Mouse (Mus musculus) gastrocnemius, postnatal 14 days (tissue): Measurements from ENCODE around the gene Trpv1. TPM values are rescaled to one million over a fixed set of nuclear protein-coding genes. Genes with fewer than 3 reads are reported as not detected.

Experiments used
- total RNA-seq, 2 experiments: library from RNA; stranded (reverse); gene quantifications; 2 replicates each; pipeline ENCODE4 v1.2.3; 2021

Trpv1 gene
- total RNA-seq, 2 experiments from 2014 or later = 0.11 to 0.16 TPM

Other genes starting within 250 kb of the Trpv1 start
- 1 to 10 TPM in 1 of 2 experiments, under 1 TPM in 1; 0.38 to 1.1 TPM for gene P2rx1, start 235.2 kb upstream of the Trpv1 start, total RNA-seq
- 1 to 10 TPM; 1.1 to 1.8 TPM for gene Camkk1, start 215.3 kb upstream of the Trpv1 start, total RNA-seq
- gene Ncbp3, start 186.5 kb upstream of the Trpv1 start, total RNA-seq = 1 to 10 TPM; 3.3 to 3.9 TPM
- under 1 TPM; 0.07 to 0.10 TPM for gene Itgae, start 143.7 kb upstream of the Trpv1 start, total RNA-seq
- gene Haspin, start 96.0 kb upstream of the Trpv1 start, total RNA-seq = under 1 TPM; 0.51 to 0.76 TPM
- gene P2rx5, start 73.9 kb upstream of the Trpv1 start, total RNA-seq = 1 to 10 TPM; 6.9 to 7.5 TPM
- gene Emc6, start 57.3 kb upstream of the Trpv1 start, total RNA-seq = 10 to 100 TPM; 66.9 to 77.6 TPM
- gene Tax1bp3, start 57.2 kb upstream of the Trpv1 start, total RNA-seq = 10 to 100 TPM; 18.9 to 21.7 TPM
- 1 to 10 TPM; 8.3 to 8.8 TPM for gene Ctns, start 35.2 kb upstream of the Trpv1 start, total RNA-seq
- 1 to 10 TPM; 1.3 to 1.7 TPM for gene Shpk, start 34.8 kb upstream of the Trpv1 start, total RNA-seq
- under 1 TPM; 0.04 to 0.06 TPM for gene Trpv3, start 33.1 kb downstream of the Trpv1 start, total RNA-seq
- gene Aspa, start 95.3 kb downstream of the Trpv1 start, total RNA-seq = 1 to 10 TPM; 1.2 to 1.8 TPM
- gene Gm49340, start 95.4 kb downstream of the Trpv1 start, total RNA-seq = not detected
- gene Spata22, start 95.4 kb downstream of the Trpv1 start, total RNA-seq = not detected
- not detected for gene Olfr20, start 116.5 kb downstream of the Trpv1 start, total RNA-seq
- gene Olfr376, start 137.0 kb downstream of the Trpv1 start, total RNA-seq = not detected
- gene Olfr1, start 165.3 kb downstream of the Trpv1 start, total RNA-seq = not detected
- gene Olfr378, start 194.2 kb downstream of the Trpv1 start, total RNA-seq = not detected
- gene Olfr380, start 223.2 kb downstream of the Trpv1 start, total RNA-seq = not detected